Mouse (Mus musculus): Measurements from ENCODE around the gene Maml2. TPM values are rescaled to one million over a fixed set of nuclear protein-coding genes. Genes with fewer than 3 reads are reported as not detected.

Maml2 gene
- polyA plus RNA-seq, 1 experiment from 2014 or later = 6.5 TPM

GRCm38 (mm10) chr9:13540781-13541180 lies 243.0 kb downstream of the Maml2 start:
- Histone ChIP-seq H3K9ac (ENCODE audit: low read length) (no peak overlapping the region), H3K27me3 (replicated peaks; ENCODE audit: control insufficient read depth, insufficient read depth, low read length) (no peaks in the 10 kb centered on the region), H3K4me1 (replicated peaks; ENCODE audit: control insufficient read depth, insufficient read depth, low read length) (peaks cover 8% of the 10 kb centered on the region; the same call in 1 of the 2 replicates), H3K36me3 (ENCODE audit: control insufficient read depth, insufficient read depth, low read length) (no peaks in the 10 kb centered on the region), H3K27ac (ENCODE audit: low read depth) (no peak overlapping the region), H3K9me3 (ENCODE audit: control insufficient read depth, low read length) (no peaks in the 10 kb centered on the region), H3K4me2 (ENCODE audit: low read length) (no peak overlapping the region), H3K4me3 (ENCODE audit: low read depth, low read length) (no peak overlapping the region)
- DNase-seq (ENCODE audit: low spot score) (no peak), ATAC-seq (replicated peaks; ENCODE audit: low FRiP score, low TSS enrichment, low read depth) (no peak)
- WGBS = 27% methylated on average over 6 of the region's 6 CpGs

- WGBS = 56% methylated on average over 8 of the region's 8 CpGs
- no peak overlapping the region for H3K9ac ChIP-seq (ENCODE audit: low read length)
- H3K4me1 ChIP-seq (replicated peaks; ENCODE audit: control insufficient read depth, insufficient read depth, low read length) = no peaks in the 10 kb centered on the region
- no peaks in the 10 kb centered on the region for H3K9me3 ChIP-seq (ENCODE audit: control insufficient read depth, low read length)
- H3K27ac ChIP-seq (ENCODE audit: low read depth) = no peak overlapping the region
- no peaks in the 10 kb centered on the region for H3K36me3 ChIP-seq (ENCODE audit: control insufficient read depth, insufficient read depth, low read length)
- no peak for DNase-seq (ENCODE audit: low spot score)
- no peak for ATAC-seq (replicated peaks; ENCODE audit: low FRiP score, low TSS enrichment, low read depth)
- H3K4me3 ChIP-seq (ENCODE audit: low read depth, low read length) = no peak overlapping the region
- no peaks in the 10 kb centered on the region for H3K27me3 ChIP-seq (replicated peaks; ENCODE audit: control insufficient read depth, insufficient read depth, low read length)
- H3K4me2 ChIP-seq (ENCODE audit: low read length) = no peak overlapping the region
These were observed 245.4 kb downstream of the Maml2 start for GRCm38 (mm10) chr9:13543167-13543566.

- H3K27ac ChIP-seq (ENCODE audit: low read depth) = no peak overlapping the region
- H3K4me3 ChIP-seq (ENCODE audit: low read depth, low read length) = no peak overlapping the region
- no peak overlapping the region for H3K9ac ChIP-seq (ENCODE audit: low read length)
- H3K4me1 ChIP-seq (replicated peaks; ENCODE audit: control insufficient read depth, insufficient read depth, low read length) = no peaks in the 10 kb centered on the region
- no peak overlapping the region for H3K4me2 ChIP-seq (ENCODE audit: low read length)
- ATAC-seq (replicated peaks; ENCODE audit: low FRiP score, low TSS enrichment, low read depth) (no peak), DNase-seq (ENCODE audit: low spot score) (no peak)
- no peaks in the 10 kb centered on the region for H3K9me3 ChIP-seq (ENCODE audit: control insufficient read depth, low read length)
- no peaks in the 10 kb centered on the region for H3K36me3 ChIP-seq (ENCODE audit: control insufficient read depth, insufficient read depth, low read length)
- 41% methylated on average over 8 of the region's 8 CpGs for WGBS
- H3K27me3 ChIP-seq (replicated peaks; ENCODE audit: control insufficient read depth, insufficient read depth, low read length) = no peaks in the 10 kb centered on the region
These were observed 246.4 kb downstream of the Maml2 start for GRCm38 (mm10) chr9:13544133-13544532.

- Histone ChIP-seq H3K9ac (ENCODE audit: low read length) (no peak overlapping the region), H3K4me2 (ENCODE audit: low read length) (no peak overlapping the region), H3K9me3 (ENCODE audit: control insufficient read depth, low read length) (no peaks in the 10 kb centered on the region), H3K27me3 (replicated peaks; ENCODE audit: control insufficient read depth, insufficient read depth, low read length) (no peaks in the 10 kb centered on the region), H3K36me3 (ENCODE audit: control insufficient read depth, insufficient read depth, low read length) (no peaks in the 10 kb centered on the region), H3K4me1 (replicated peaks; ENCODE audit: control insufficient read depth, insufficient read depth, low read length) (no peaks in the 10 kb centered on the region), H3K4me3 (ENCODE audit: low read depth, low read length) (no peak overlapping the region), H3K27ac (ENCODE audit: low read depth) (no peak overlapping the region)
- ATAC-seq (replicated peaks; ENCODE audit: low FRiP score, low TSS enrichment, low read depth) = no peak
- WGBS = 74% methylated on average over 6 of the region's 6 CpGs
- no peak for DNase-seq (ENCODE audit: low spot score)
These were observed 248.0 kb downstream of the Maml2 start for GRCm38 (mm10) chr9:13545726-13546125.

GRCm38 (mm10) chr9:13549911-13550310 lies 252.2 kb downstream of the Maml2 start:
- Histone ChIP-seq H3K4me2 (ENCODE audit: low read length) (no peak overlapping the region), H3K4me1 (replicated peaks; ENCODE audit: control insufficient read depth, insufficient read depth, low read length) (no peaks in the 10 kb centered on the region), H3K27ac (ENCODE audit: low read depth) (no peak overlapping the region), H3K9me3 (ENCODE audit: control insufficient read depth, low read length) (no peaks in the 10 kb centered on the region), H3K9ac (ENCODE audit: low read length) (no peak overlapping the region), H3K36me3 (ENCODE audit: control insufficient read depth, insufficient read depth, low read length) (no peaks in the 10 kb centered on the region), H3K4me3 (ENCODE audit: low read depth, low read length) (no peak overlapping the region), H3K27me3 (replicated peaks; ENCODE audit: control insufficient read depth, insufficient read depth, low read length) (no peaks in the 10 kb centered on the region)
- WGBS = 73% methylated on average over 3 of the region's 3 CpGs
- no peak for ATAC-seq (replicated peaks; ENCODE audit: low FRiP score, low TSS enrichment, low read depth)
- DNase-seq (ENCODE audit: low spot score) = no peak

GRCm38 (mm10) chr9:13552380-13553052 lies 254.8 kb downstream of the Maml2 start:
- Histone ChIP-seq H3K4me2 (ENCODE audit: low read length) (no peak overlapping the region), H3K36me3 (ENCODE audit: control insufficient read depth, insufficient read depth, low read length) (no peaks in the 10 kb centered on the region), H3K9ac (ENCODE audit: low read length) (no peak overlapping the region), H3K4me3 (ENCODE audit: low read depth, low read length) (no peak overlapping the region), H3K9me3 (ENCODE audit: control insufficient read depth, low read length) (no peaks in the 10 kb centered on the region), H3K27me3 (replicated peaks; ENCODE audit: control insufficient read depth, insufficient read depth, low read length) (no peaks in the 10 kb centered on the region), H3K27ac (ENCODE audit: low read depth) (no peak overlapping the region), H3K4me1 (replicated peaks; ENCODE audit: control insufficient read depth, insufficient read depth, low read length) (no peaks in the 10 kb centered on the region)
- ATAC-seq (replicated peaks; ENCODE audit: low FRiP score, low TSS enrichment, low read depth) = no peak
- WGBS = 56% methylated on average over 5 of the region's 5 CpGs
- no peak for DNase-seq (ENCODE audit: low spot score)

GRCm38 (mm10) chr9:13554773-13555172 lies 257.0 kb downstream of the Maml2 start:
- H3K4me1 ChIP-seq (replicated peaks; ENCODE audit: control insufficient read depth, insufficient read depth, low read length) = peaks cover 5% of the 10 kb centered on the region; the same call in 1 of the 2 replicates
- 86% methylated on average over 5 of the region's 5 CpGs for WGBS
- no peaks in the 10 kb centered on the region for H3K36me3 ChIP-seq (ENCODE audit: control insufficient read depth, insufficient read depth, low read length)
- H3K9ac ChIP-seq (ENCODE audit: low read length) = no peak overlapping the region
- H3K9me3 ChIP-seq (ENCODE audit: control insufficient read depth, low read length) = no peaks in the 10 kb centered on the region
- ATAC-seq (replicated peaks; ENCODE audit: low FRiP score, low TSS enrichment, low read depth) = no peak
- H3K4me3 ChIP-seq (ENCODE audit: low read depth, low read length) = no peak overlapping the region
- H3K27ac ChIP-seq (ENCODE audit: low read depth) = no peak overlapping the region
- no peaks in the 10 kb centered on the region for H3K27me3 ChIP-seq (replicated peaks; ENCODE audit: control insufficient read depth, insufficient read depth, low read length)
- DNase-seq (ENCODE audit: low spot score) = no peak
- H3K4me2 ChIP-seq (ENCODE audit: low read length) = no peak overlapping the region

- DNase-seq (ENCODE audit: low spot score) (no peak), ATAC-seq (replicated peaks; ENCODE audit: low FRiP score, low TSS enrichment, low read depth) (no peak)
- peaks cover 5% of the 10 kb centered on the region; the same call in 1 of the 2 replicates for H3K4me1 ChIP-seq (replicated peaks; ENCODE audit: control insufficient read depth, insufficient read depth, low read length)
- H3K9ac ChIP-seq (ENCODE audit: low read length) = no peak overlapping the region
- no peak overlapping the region for H3K4me2 ChIP-seq (ENCODE audit: low read length)
- no peak overlapping the region for H3K27ac ChIP-seq (ENCODE audit: low read depth)
- 73% methylated on average over 8 of the region's 8 CpGs for WGBS
- H3K4me3 ChIP-seq (ENCODE audit: low read depth, low read length) = no peak overlapping the region
- H3K36me3 ChIP-seq (ENCODE audit: control insufficient read depth, insufficient read depth, low read length) = no peaks in the 10 kb centered on the region
- H3K9me3 ChIP-seq (ENCODE audit: control insufficient read depth, low read length) = no peaks in the 10 kb centered on the region
- no peaks in the 10 kb centered on the region for H3K27me3 ChIP-seq (replicated peaks; ENCODE audit: control insufficient read depth, insufficient read depth, low read length)
These were observed 258.3 kb downstream of the Maml2 start for GRCm38 (mm10) chr9:13555973-13556481.

- Histone ChIP-seq H3K4me3 (ENCODE audit: low read depth, low read length) (no peak overlapping the region), H3K27ac (ENCODE audit: low read depth) (no peak overlapping the region), H3K27me3 (replicated peaks; ENCODE audit: control insufficient read depth, insufficient read depth, low read length) (no peaks in the 10 kb centered on the region), H3K36me3 (ENCODE audit: control insufficient read depth, insufficient read depth, low read length) (no peaks in the 10 kb centered on the region), H3K4me2 (ENCODE audit: low read length) (no peak overlapping the region), H3K4me1 (replicated peaks; ENCODE audit: control insufficient read depth, insufficient read depth, low read length) (peaks cover 5% of the 10 kb centered on the region; the same call in 1 of the 2 replicates), H3K9me3 (ENCODE audit: control insufficient read depth, low read length) (no peaks in the 10 kb centered on the region), H3K9ac (ENCODE audit: low read length) (no peak overlapping the region)
- WGBS = 92% methylated on average over 3 of the region's 3 CpGs
- DNase-seq (ENCODE audit: low spot score) = no peak
- ATAC-seq (replicated peaks; ENCODE audit: low FRiP score, low TSS enrichment, low read depth) = no peak
These were observed 258.9 kb downstream of the Maml2 start for GRCm38 (mm10) chr9:13556696-13557095.

Data from intestine, embryonic 14.5 days (tissue).